Mouse (Mus musculus): ENCODE results near the gene Klhl6.
A peak's percentile ranks its signal among the peaks of the same experiment; 100 is the strongest.
"Not testable (repeated sequence)": the region's sequence is repeated elsewhere in the genome, so short reads cannot be mapped to it uniquely, and the experiment has no call there.

The Klhl6 gene

GRCm38 (mm10) chr16:19982537-19983257 is at the start of gene Klhl6:
Klhl6 (minus strand) TSS chr16:19983037.
- peak; percentile 69 to 71 for DNase-seq (ENCODE audit: low spot score in 2 of 2)

- DNase-seq (ENCODE audit: low spot score in 2 of 2), result not testable (repeated sequence)
Observed at GRCm38 (mm10) chr16:20027241-20027640, 44.4 kb upstream of the Klhl6 start.

GRCm38 (mm10) chr16:20022821-20023220 is 40.0 kb upstream of the Klhl6 start:
- no peak for DNase-seq (ENCODE audit: low spot score in 2 of 2)

GRCm38 (mm10) chr16:20021848-20022247 is 39.0 kb upstream of the Klhl6 start:
- no peak for DNase-seq (ENCODE audit: low spot score in 2 of 2)

GRCm38 (mm10) chr16:20012647-20013046 is 29.8 kb upstream of the Klhl6 start:
- no peak for DNase-seq (ENCODE audit: low spot score in 2 of 2)

GRCm38 (mm10) chr16:20006066-20006465 is 23.2 kb upstream of the Klhl6 start:
- no peak for DNase-seq (ENCODE audit: low spot score in 2 of 2)

GRCm38 (mm10) chr16:20000286-20000685 is 17.4 kb upstream of the Klhl6 start:
- DNase-seq (ENCODE audit: low spot score in 2 of 2), result not testable (repeated sequence)

GRCm38 (mm10) chr16:19997616-19998015 is 14.8 kb upstream of the Klhl6 start:
- DNase-seq (ENCODE audit: low spot score in 2 of 2), result no peak

GRCm38 (mm10) chr16:19996913-19997312 is 14.1 kb upstream of the Klhl6 start:
- not testable (repeated sequence) for DNase-seq (ENCODE audit: low spot score in 2 of 2)

- no peak for DNase-seq (ENCODE audit: low spot score in 2 of 2)
Observed at GRCm38 (mm10) chr16:19995818-19996217, 13.0 kb upstream of the Klhl6 start.

GRCm38 (mm10) chr16:19993278-19993677 is 10.4 kb upstream of the Klhl6 start:
- no peak for DNase-seq (ENCODE audit: low spot score in 2 of 2)

GRCm38 (mm10) chr16:19990536-19990935 is 7.7 kb upstream of the Klhl6 start:
- DNase-seq (ENCODE audit: low spot score in 2 of 2), result no peak

GRCm38 (mm10) chr16:19987589-19987988 is 4.8 kb upstream of the Klhl6 start:
- DNase-seq (ENCODE audit: low spot score in 2 of 2), result no peak

GRCm38 (mm10) chr16:19984884-19985643 is 2.2 kb upstream of the Klhl6 start:
- no peak for DNase-seq (ENCODE audit: low spot score in 2 of 2)

- no peak for DNase-seq (ENCODE audit: low spot score in 2 of 2)
Observed at GRCm38 (mm10) chr16:19983559-19983958, 722 bp upstream of the Klhl6 start.

GRCm38 (mm10) chr16:19981684-19982083 is 1.2 kb downstream of the Klhl6 start:
- no peak for DNase-seq (ENCODE audit: low spot score in 2 of 2)

- DNase-seq (ENCODE audit: low spot score in 2 of 2), result no peak
Observed at GRCm38 (mm10) chr16:19981006-19981405, 1.8 kb downstream of the Klhl6 start.

- DNase-seq (ENCODE audit: low spot score in 2 of 2), result no peak
Observed at GRCm38 (mm10) chr16:19979755-19980154, 3.1 kb downstream of the Klhl6 start.

- no peak for DNase-seq (ENCODE audit: low spot score in 2 of 2)
Observed at GRCm38 (mm10) chr16:19977282-19977681, 5.6 kb downstream of the Klhl6 start.

- no peak for DNase-seq (ENCODE audit: low spot score in 2 of 2)
Observed at GRCm38 (mm10) chr16:19976825-19977224, 6.0 kb downstream of the Klhl6 start.

GRCm38 (mm10) chr16:19975432-19975831 is 7.4 kb downstream of the Klhl6 start:
- no peak for DNase-seq (ENCODE audit: low spot score in 2 of 2)

GRCm38 (mm10) chr16:19973480-19973879 is 9.4 kb downstream of the Klhl6 start:
- no peak for DNase-seq (ENCODE audit: low spot score in 2 of 2)

- no peak for DNase-seq (ENCODE audit: low spot score in 2 of 2)
Observed at GRCm38 (mm10) chr16:19972736-19973350, 10.0 kb downstream of the Klhl6 start.

Measured in thymus, postnatal 10 days (tissue).